Mouse (Mus musculus): ENCODE measurements around the gene Grb7.

DNA sequence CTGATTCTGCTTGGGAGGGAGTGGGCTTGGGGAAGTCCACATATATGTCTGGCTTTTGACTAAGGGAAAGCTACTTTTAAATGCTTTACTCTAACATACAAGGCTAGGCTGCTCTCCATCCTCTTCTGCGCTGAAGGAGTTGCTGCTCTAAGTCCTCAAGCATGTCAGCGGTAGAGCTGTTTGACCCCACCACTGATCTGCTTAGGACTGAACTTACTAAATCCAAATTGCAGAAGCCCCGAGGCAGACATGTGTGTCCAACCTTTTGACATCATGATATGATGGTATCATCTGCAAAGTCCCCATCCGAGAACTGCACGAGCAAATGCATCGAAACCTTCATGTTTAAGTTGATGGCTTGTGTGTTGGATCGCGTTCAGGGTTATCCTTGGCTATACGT lies 13.7 kb downstream of the Grb7 start:
- TF ChIP-seq CTCF (IDR thresholded peaks at IDR 0.05): no peak
- no peak for TF ChIP-seq POLR2A (IDR thresholded peaks at IDR 0.05; ENCODE audit: insufficient read depth, low read depth, low read length)
- TF ChIP-seq EP300 (IDR thresholded peaks at IDR 0.05; ENCODE audit: insufficient read depth, low read depth, low read length): no peak

Data from heart, adult 2 months (tissue).